Mouse (Mus musculus): ENCODE measurements around the gene C530025M09Rik. TPM values are rescaled to one million over a fixed set of nuclear protein-coding genes. Genes with fewer than 3 reads are reported as not detected.

Gene C530025M09Rik
- total and polyA plus RNA-seq, 3 experiments = not detected

GRCm38 (mm10) chr2:149835091-149835490 is 4.1 kb upstream of the C530025M09Rik start:
- Histone ChIP-seq H3K4me1 (ENCODE audit: control insufficient read depth in 1 of 2, insufficient read depth in 2 of 2) (no peaks in the 10 kb centered on the region), H3K9ac (ENCODE audit: insufficient read depth, low read depth) (no peak overlapping the region), H3K4me3 (replicated peaks in 1 of 3; ENCODE audit: low read depth in 2 of 3, low read length in 2 of 3, poor library complexity in 1 of 3) (no peak overlapping the region), H3K27me3 (replicated peaks) (no peaks in the 10 kb centered on the region), H3K27ac (ENCODE audit: insufficient read depth, low read depth) (no peak overlapping the region), H3K4me2 (ENCODE audit: insufficient read depth, low read depth, poor library complexity, severe bottlenecking) (no peak overlapping the region), H3K79me2 (replicated peaks; ENCODE audit: control insufficient read depth, extremely low read depth, insufficient read depth, poor library complexity, severe bottlenecking) (no peaks in the 10 kb centered on the region), H3K36me3 (replicated peaks in 1 of 2; ENCODE audit: control insufficient read depth in 1 of 2, insufficient read depth in 1 of 2, low read length in 1 of 2) (no peaks in the 10 kb centered on the region), H3K9me3 (replicated peaks; ENCODE audit: low read length) (peaks cover 13% of the 10 kb centered on the region)
- dilution Hi-C loops (cut with MboI; ENCODE audit: extremely low pct_ligation_motif_present, extremely low pct_unique_long_range_greater_than_20kb, low sequenced_read_pairs) = no loop called here
- no peak for DNase-seq (ENCODE audit: extremely low read depth)
- no peak for TF ChIP-seq ELF1 (IDR thresholded peaks at IDR 0.05; ENCODE audit: low read depth, low read length)
- no peak for TF ChIP-seq POLR2AphosphoS2 (IDR thresholded peaks at IDR 0.05; ENCODE audit: low read depth, low read length)
- TF ChIP-seq GABPA (IDR thresholded peaks at IDR 0.05; ENCODE audit: insufficient replicate concordance, low read depth, low read length) = no peak
- TF ChIP-seq MAZ (IDR thresholded peaks at IDR 0.05; ENCODE audit: low read depth, low read length) = no peak
- in situ Hi-C loops (cut with MboI; ENCODE audit: low pct_ligation_motif_present, low pct_unique_long_range_greater_than_20kb, low sequenced_read_pairs) = no loop called here

GRCm38 (mm10) chr2:149832301-149832700 is 1.3 kb upstream of the C530025M09Rik start:
- dilution Hi-C loops (cut with MboI; ENCODE audit: extremely low pct_ligation_motif_present, extremely low pct_unique_long_range_greater_than_20kb, low sequenced_read_pairs) = no loop called here
- DNase-seq (ENCODE audit: extremely low read depth) = no peak
- H3K4me2 ChIP-seq (ENCODE audit: insufficient read depth, low read depth, poor library complexity, severe bottlenecking) = no peak overlapping the region
- no peaks in the 10 kb centered on the region for H3K36me3 ChIP-seq (replicated peaks in 1 of 2; ENCODE audit: control insufficient read depth in 1 of 2, insufficient read depth in 1 of 2, low read length in 1 of 2)
- H3K79me2 ChIP-seq (replicated peaks; ENCODE audit: control insufficient read depth, extremely low read depth, insufficient read depth, poor library complexity, severe bottlenecking) = no peaks in the 10 kb centered on the region
- in situ Hi-C loops (cut with MboI; ENCODE audit: low pct_ligation_motif_present, low pct_unique_long_range_greater_than_20kb, low sequenced_read_pairs) = no loop called here
- H3K4me1 ChIP-seq (ENCODE audit: control insufficient read depth in 1 of 2, insufficient read depth in 2 of 2) = no peaks in the 10 kb centered on the region
- no peaks in the 10 kb centered on the region for H3K27me3 ChIP-seq (replicated peaks)
- TF ChIP-seq ZNF384 (IDR thresholded peaks at IDR 0.05; ENCODE audit: low read depth, low read length) (no peak), CTCF (conservative IDR thresholded peaks at IDR 0.05 in 1 of 2, IDR thresholded peaks at IDR 0.05 in 1 of 2; ENCODE audit: low read depth in 2 of 2, low read length in 2 of 2) (no peak), ZKSCAN1 (IDR thresholded peaks at IDR 0.05; ENCODE audit: borderline replicate concordance, low read depth, low read length) (no peak), ZC3H11A (IDR thresholded peaks at IDR 0.05; ENCODE audit: low read depth, low read length) (no peak), HCFC1 (IDR thresholded peaks at IDR 0.05; ENCODE audit: low read depth, low read length) (no peak)
- H3K9ac ChIP-seq (ENCODE audit: insufficient read depth, low read depth) = no peak overlapping the region
- no peak overlapping the region for H3K4me3 ChIP-seq (replicated peaks in 1 of 3; ENCODE audit: low read depth in 2 of 3, low read length in 2 of 3, poor library complexity in 1 of 3)
- H3K9me3 ChIP-seq (replicated peaks; ENCODE audit: low read length) = peaks cover 14% of the 10 kb centered on the region
- H3K27ac ChIP-seq (ENCODE audit: insufficient read depth, low read depth) = no peak overlapping the region

- Histone ChIP-seq H3K9ac (ENCODE audit: insufficient read depth, low read depth) (no peak overlapping the region), H3K79me2 (replicated peaks; ENCODE audit: control insufficient read depth, extremely low read depth, insufficient read depth, poor library complexity, severe bottlenecking) (no peaks in the 10 kb centered on the region), H3K36me3 (replicated peaks in 1 of 2; ENCODE audit: control insufficient read depth in 1 of 2, insufficient read depth in 1 of 2, low read length in 1 of 2) (no peaks in the 10 kb centered on the region), H3K4me2 (ENCODE audit: insufficient read depth, low read depth, poor library complexity, severe bottlenecking) (no peak overlapping the region), H3K4me1 (ENCODE audit: control insufficient read depth in 1 of 2, insufficient read depth in 2 of 2) (no peaks in the 10 kb centered on the region), H3K4me3 (replicated peaks in 1 of 3; ENCODE audit: low read depth in 2 of 3, low read length in 2 of 3, poor library complexity in 1 of 3) (no peak overlapping the region), H3K27me3 (replicated peaks) (no peaks in the 10 kb centered on the region), H3K27ac (ENCODE audit: insufficient read depth, low read depth) (no peak overlapping the region), H3K9me3 (replicated peaks; ENCODE audit: low read length) (peaks cover 14% of the 10 kb centered on the region)
- no peak for TF ChIP-seq ETS1 (conservative IDR thresholded peaks at IDR 0.05; ENCODE audit: low read depth, low read length)
- no peak for TF ChIP-seq ZNF384 (IDR thresholded peaks at IDR 0.05; ENCODE audit: low read depth, low read length)
- no peak for TF ChIP-seq PAX5 (IDR thresholded peaks at IDR 0.05; ENCODE audit: low read length)
- no peak for TF ChIP-seq CHD1 (IDR thresholded peaks at IDR 0.05; ENCODE audit: low read depth, low read length)
- no peak for TF ChIP-seq GABPA (IDR thresholded peaks at IDR 0.05; ENCODE audit: insufficient replicate concordance, low read depth, low read length)
- no peak for TF ChIP-seq E2F4 (IDR thresholded peaks at IDR 0.05; ENCODE audit: insufficient replicate concordance, low read depth, low read length)
- TF ChIP-seq CHD2 (IDR thresholded peaks at IDR 0.05; ENCODE audit: low read length) = no peak
- no peak for TF ChIP-seq TCF12 (IDR thresholded peaks at IDR 0.05; ENCODE audit: low read depth, low read length)
- TF ChIP-seq EP300 (IDR thresholded peaks at IDR 0.05; ENCODE audit: low read length) = no peak
- DNase-seq (ENCODE audit: extremely low read depth) = no peak
- in situ Hi-C loops (cut with MboI; ENCODE audit: low pct_ligation_motif_present, low pct_unique_long_range_greater_than_20kb, low sequenced_read_pairs) (no loop called here), dilution Hi-C loops (cut with MboI; ENCODE audit: extremely low pct_ligation_motif_present, extremely low pct_unique_long_range_greater_than_20kb, low sequenced_read_pairs) (no loop called here)
These were observed 639 bp upstream of the C530025M09Rik start for GRCm38 (mm10) chr2:149831459-149832245.

Measured in CH12.LX (cell line).